Mouse (Mus musculus) cerebellum, adult 2 months (tissue): ENCODE data around the gene Cep126.

Experiments
- CTCF ChIP-seq: fragments of 200-500 bp; IDR thresholded peaks from 2 replicates; pipeline ENCODE4 v1.5.1; 2011; ENCODE audit warnings: low read depth, mild to moderate bottlenecking, control low read depth, low read length, moderate library complexity, borderline replicate concordance; ENCODE audit not compliant: insufficient read depth
- POLR2A ChIP-seq: fragments of 200-500 bp; IDR thresholded peaks from 2 replicates; pipeline ENCODE4 v1.6.1; 2011; ENCODE audit warnings: low read length, control low read depth, borderline replicate concordance; ENCODE audit not compliant: insufficient read depth

GRCm38 (mm10) chr9:8100962-8101361 lies 33.1 kb downstream of the Cep126 start:
- no peak for TF ChIP-seq POLR2A
- no peak for TF ChIP-seq CTCF
